Mouse (Mus musculus): ENCODE results near the gene Ror2.

GRCm38 (mm10) chr13:53275778-53276177 lies 10.1 kb downstream of the Ror2 start:
- TF ChIP-seq CTCF (IDR thresholded peaks at IDR 0.05; ENCODE audit: control insufficient read depth, insufficient read depth, low read length), result no peak
- TF ChIP-seq POLR2A (IDR thresholded peaks at IDR 0.05; ENCODE audit: borderline replicate concordance, control insufficient read depth, low read depth, low read length), result no peak

All from bone marrow, adult 2 months (tissue).